Mouse (Mus musculus) testis, postnatal 10 days (tissue): ENCODE measurements around the gene Crnkl1.
"Not testable (repeated sequence)": the region's sequence is repeated elsewhere in the genome, so short reads cannot be mapped to it uniquely, and the experiment has no call there.

Experiments used
- DNase-seq: peaks from one replicate; pipeline ENCODE4 v3.0.0; 2021; ENCODE audit warnings: low spot score

Gene Crnkl1

GRCm38 (mm10) chr2:145920941-145921650, 13.7 kb downstream of the Crnkl1 start:
- DNase-seq: no peak

- DNase-seq: not testable (repeated sequence)
Observed at GRCm38 (mm10) chr2:145905884-145906283, 28.9 kb downstream of the Crnkl1 start.

- no peak for DNase-seq
Observed at GRCm38 (mm10) chr2:145905156-145905555, 29.7 kb downstream of the Crnkl1 start.

GRCm38 (mm10) chr2:145903983-145904616, 30.7 kb downstream of the Crnkl1 start:
- no peak for DNase-seq

GRCm38 (mm10) chr2:145903061-145903901, 31.5 kb downstream of the Crnkl1 start:
- DNase-seq: peak; percentile 92

- no peak for DNase-seq
Observed at GRCm38 (mm10) chr2:145901861-145902260, 33.0 kb downstream of the Crnkl1 start, which contains the start of gene Naa20. Gene Naa20 (plus strand): TSS chr2:145902099.

- not testable (repeated sequence) for DNase-seq
Observed at GRCm38 (mm10) chr2:145900318-145900717, 34.5 kb downstream of the Crnkl1 start.

- DNase-seq: no peak
Observed at GRCm38 (mm10) chr2:145898106-145898505, 36.7 kb downstream of the Crnkl1 start.

GRCm38 (mm10) chr2:145893756-145894155, 41.1 kb downstream of the Crnkl1 start:
- no peak for DNase-seq

- DNase-seq: no peak
Observed at GRCm38 (mm10) chr2:145890571-145890970, 44.2 kb downstream of the Crnkl1 start.

- no peak for DNase-seq
Observed at GRCm38 (mm10) chr2:145888766-145889480, 45.9 kb downstream of the Crnkl1 start.

GRCm38 (mm10) chr2:145887937-145888765, 46.7 kb downstream of the Crnkl1 start:
- no peak for DNase-seq

GRCm38 (mm10) chr2:145884913-145885785, 49.7 kb downstream of the Crnkl1 start:
- no peak for DNase-seq

GRCm38 (mm10) chr2:145884036-145884912, 50.5 kb downstream of the Crnkl1 start:
- no peak for DNase-seq

- no peak for DNase-seq
Observed at GRCm38 (mm10) chr2:145882398-145882797, 52.4 kb downstream of the Crnkl1 start.

- no peak for DNase-seq
Observed at GRCm38 (mm10) chr2:145881932-145882331, 52.9 kb downstream of the Crnkl1 start.

GRCm38 (mm10) chr2:145880887-145881747, 53.7 kb downstream of the Crnkl1 start:
- no peak for DNase-seq

GRCm38 (mm10) chr2:145877191-145877590, 57.6 kb downstream of the Crnkl1 start:
- DNase-seq: no peak
